Mouse (Mus musculus): ENCODE measurements at regions not wholly inside any gene's neighbourhood (a gene's known extent, or its start where the extent isn't known, plus 50 kb on each side); places are given as distances from the start of the nearest gene placed in this dataset.

GRCm38 (mm10) chr5:100951210-100951609 lies 105.7 kb downstream of the Gpat3 start:
- no peak overlapping the region for H3K4me3 ChIP-seq
- H3K27ac ChIP-seq, result no peak overlapping the region
- no peak for TF ChIP-seq CTCF (IDR thresholded peaks at IDR 0.05)
- intact Hi-C loops (cut with DNase I), result no loop called here
- no peak for DNase-seq

Measured in gastrocnemius, adult 2 months (tissue).